Mouse (Mus musculus) olfactory bulb, adult 2 months (tissue): ENCODE measurements around the gene 6430548M08Rik.

Source experiments
- CTCF ChIP-seq: fragments of 200-500 bp; IDR thresholded peaks from 2 replicates; pipeline ENCODE4 v1.5.1; 2012; ENCODE audit warnings: low read depth, mild to moderate bottlenecking, low read length, moderate library complexity; ENCODE audit not compliant: insufficient read depth
- POLR2A ChIP-seq: fragments of 200-500 bp; IDR thresholded peaks from 2 replicates; pipeline ENCODE4 v1.6.1; 2012; ENCODE audit warnings: mild to moderate bottlenecking, low read depth, low read length, moderate library complexity; ENCODE audit not compliant: insufficient read depth

DNA sequence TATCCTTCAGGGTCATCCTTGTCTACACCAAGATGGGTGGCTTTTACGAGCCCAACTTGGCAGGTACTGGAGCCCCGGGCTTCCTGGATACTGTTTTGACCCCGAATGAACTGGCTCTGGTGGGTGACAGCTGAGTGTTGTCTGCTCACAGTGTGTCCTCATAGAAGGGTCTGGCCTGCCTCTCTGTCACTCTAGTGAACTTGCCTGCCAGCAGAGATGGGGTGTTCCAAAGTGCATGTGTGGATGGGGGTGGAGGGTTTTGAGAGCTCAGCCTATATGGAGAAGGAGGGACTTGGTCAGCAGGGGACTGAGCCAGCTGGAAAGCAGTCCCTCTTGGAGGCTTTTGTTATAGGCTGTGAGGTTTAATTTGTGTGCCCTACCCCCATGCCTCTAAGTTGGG lies 88.6 kb downstream of the 6430548M08Rik start:
- TF ChIP-seq CTCF (no peak), POLR2A (no peak)
